Mouse (Mus musculus) monocyte, adult 5-6 weeks (primary cell): ENCODE data around the gene Atp6v1f. TPM values are rescaled to one million over a fixed set of nuclear protein-coding genes. Genes with fewer than 3 reads are reported as not detected.
A peak's percentile ranks its signal among the peaks of the same experiment; 100 is the strongest.

Experiments used
- ATAC-seq: fragments of 153-309, 156-312 bp; replicated peaks from 2 replicates; pipeline ENCODE4 v1.8.0; 2017; ENCODE audit warnings: mild to moderate bottlenecking; ENCODE audit not compliant: low TSS enrichment, insufficient number of reproducible peaks, severe bottlenecking, poor library complexity, low FRiP score
- total RNA-seq: library from RNA; stranded (forward); fragments of 200-1000, 200-491, 200-594 nt; gene quantifications from 3 replicates; pipeline ENCODE4 v1.2.3, GENCODE M21; 2017

Gene Atp6v1f
- total RNA-seq, 1 experiment from 2014 or later, result 337 TPM

- ATAC-seq, result no peak
These were observed 22.2 kb upstream of the Atp6v1f start for GRCm38 (mm10) chr6:29445354-29445753.

- ATAC-seq, result no peak
These were observed 17.7 kb upstream of the Atp6v1f start for GRCm38 (mm10) chr6:29449858-29450257.

- ATAC-seq, result no peak
These were observed 16.9 kb upstream of the Atp6v1f start for GRCm38 (mm10) chr6:29450667-29451066.

GRCm38 (mm10) chr6:29461502-29461901 lies 6.0 kb upstream of the Atp6v1f start:
- no peak for ATAC-seq

- no peak for ATAC-seq
These were observed 4.1 kb upstream of the Atp6v1f start for GRCm38 (mm10) chr6:29463388-29463787.

- no peak for ATAC-seq
These were observed 1.3 kb downstream of the Atp6v1f start for GRCm38 (mm10) chr6:29468851-29469250.

- no peak for ATAC-seq
These were observed 3.6 kb downstream of the Atp6v1f start, which contains the start of gene Atp6v1fnb for GRCm38 (mm10) chr6:29471137-29471536. Gene Atp6v1fnb (plus strand): TSS chr6:29471437.

- ATAC-seq, result peak; percentile 52; the same call in 1 of the 2 replicates
These were observed 6.6 kb downstream of the Atp6v1f start for GRCm38 (mm10) chr6:29473941-29474691.

- no peak for ATAC-seq
These were observed 7.2 kb downstream of the Atp6v1f start for GRCm38 (mm10) chr6:29474736-29475135.

- no peak for ATAC-seq
These were observed 15.2 kb downstream of the Atp6v1f start for GRCm38 (mm10) chr6:29482691-29483090.

- peak; percentile 68 for ATAC-seq
These were observed 17.4 kb downstream of the Atp6v1f start for GRCm38 (mm10) chr6:29484716-29485559.

- no peak for ATAC-seq
These were observed 18.4 kb downstream of the Atp6v1f start for GRCm38 (mm10) chr6:29485951-29486350.

GRCm38 (mm10) chr6:29494101-29494500 lies 26.6 kb downstream of the Atp6v1f start:
- ATAC-seq, result no peak

- ATAC-seq, result no peak
These were observed 28.8 kb downstream of the Atp6v1f start for GRCm38 (mm10) chr6:29496270-29496669.

GRCm38 (mm10) chr6:29497791-29498190 lies 30.3 kb downstream of the Atp6v1f start:
- ATAC-seq, result no peak

- ATAC-seq, result no peak
These were observed 32.7 kb downstream of the Atp6v1f start for GRCm38 (mm10) chr6:29500177-29500576.

- ATAC-seq, result no peak
These were observed 33.3 kb downstream of the Atp6v1f start for GRCm38 (mm10) chr6:29500810-29501209.

GRCm38 (mm10) chr6:29501599-29501998 lies 34.1 kb downstream of the Atp6v1f start:
- ATAC-seq, result no peak

- no peak for ATAC-seq
These were observed 38.0 kb downstream of the Atp6v1f start for GRCm38 (mm10) chr6:29505493-29505892.

GRCm38 (mm10) chr6:29506834-29507233 lies 39.3 kb downstream of the Atp6v1f start:
- ATAC-seq, result no peak
